Mouse (Mus musculus) forebrain, embryonic 14.5 days (tissue): ENCODE data around the gene Dcst1. TPM values are rescaled to one million over a fixed set of nuclear protein-coding genes. Genes with fewer than 3 reads are reported as not detected.

Source experiments
- ATAC-seq: fragments of 200-750 bp; cut with Nextera tagmentation; 2 replicates; pipeline ENCODE4 v1.8.0; 2017; ENCODE audit warnings: mild to moderate bottlenecking, moderate library complexity
- DNase-seq: peaks from one replicate; pipeline ENCODE4 v3.0.0-alpha.2; 2015; ENCODE audit warnings: low spot score
- H3K27ac ChIP-seq: fragments of 300-500 bp; sonication (generic); 2 replicates; pipeline ENCODE4 v1.5.1; 2014; ENCODE audit warnings: low read depth, mild to moderate bottlenecking, control low read depth, low read length, moderate library complexity
- H3K27me3 ChIP-seq: fragments of 300-500 bp; sonication (generic); replicated peaks from 2 replicates; pipeline ENCODE4 v1.6.1; 2014; ENCODE audit warnings: low read length, control low read depth, mixed read lengths; ENCODE audit not compliant: control insufficient read depth, insufficient read depth
- H3K36me3 ChIP-seq: fragments of 300-500 bp; sonication (generic); 2 replicates; pipeline ENCODE4 v1.6.1; 2014; ENCODE audit warnings: low read length, control low read depth; ENCODE audit not compliant: control insufficient read depth, insufficient read depth
- H3K4me1 ChIP-seq: fragments of 300-500 bp; sonication (generic); 2 replicates; pipeline ENCODE4 v1.6.1; 2014; ENCODE audit warnings: antibody characterized with exemption, low read length, control low read depth; ENCODE audit not compliant: control insufficient read depth, insufficient read depth
- H3K4me2 ChIP-seq: fragments of 300-500 bp; sonication (generic); 2 replicates; pipeline ENCODE4 v1.6.1; 2014; ENCODE audit warnings: mild to moderate bottlenecking, control low read depth, low read length
- H3K4me3 ChIP-seq: fragments of 300-500 bp; sonication (generic); 2 replicates; pipeline ENCODE4 v1.5.1; 2014; ENCODE audit warnings: low read depth, low read length, control low read depth
- H3K9ac ChIP-seq: fragments of 300-500 bp; sonication (generic); 2 replicates; pipeline ENCODE4 v1.6.1; 2014; ENCODE audit warnings: mild to moderate bottlenecking, low read length, control low read depth, moderate library complexity
- H3K9me3 ChIP-seq: fragments of 300-500 bp; sonication (generic); replicated peaks from 2 replicates; pipeline ENCODE4 v1.6.1; 2016; ENCODE audit warnings: low read length, control low read depth, mixed read lengths; ENCODE audit not compliant: control insufficient read depth
- WGBS: fragments of 180-500 bp; shearing (Covaris S2); extraction: QIAGEN DNeasy Blood & Tissue Kit; methylation state at CpG from one replicate; pipeline ENCODE4 v1.1.7; 2014; 5-methylcytosine and 5-hydroxymethylcytosine counted together
- polyA plus RNA-seq: library from polyadenylated mRNA; unstranded; fragments of >200 nt; fragmentation: Nextera tagmentation; extraction: Ambion mirVana; gene quantifications from 2 replicates; pipeline ENCODE4 v1.2.1, GENCODE M21; 2014

Dcst1 gene
- polyA plus RNA-seq, 1 experiment from 2014 or later, result 0.83 TPM

GRCm38 (mm10) chr3:89333053-89333452 lies 32.0 kb downstream of the Dcst1 start:
- Histone ChIP-seq H3K27me3 (no peaks in the 10 kb centered on the region), H3K4me2 (no peak overlapping the region)

GRCm38 (mm10) chr3:89332476-89332875 lies 32.6 kb downstream of the Dcst1 start:
- H3K4me3 ChIP-seq, result no peak overlapping the region
- ATAC-seq (peak; percentile 28), DNase-seq (peak; percentile 39)
- no peaks in the 10 kb centered on the region for H3K27me3 ChIP-seq
- peaks cover 19% of the 10 kb centered on the region for H3K36me3 ChIP-seq
- peaks cover 43% of the 10 kb centered on the region for H3K4me1 ChIP-seq
- no peaks in the 10 kb centered on the region for H3K9me3 ChIP-seq
- no peak overlapping the region for H3K4me2 ChIP-seq
- WGBS, result 14% methylated on average over 12 of the region's 12 CpGs
- peak overlapping the region; percentile 37; the same call in 1 of the 2 replicates for H3K9ac ChIP-seq
- H3K27ac ChIP-seq, result peak overlapping the region; percentile 72

More at GRCm38 (mm10) chr3:89333053-89333452, 32.0 kb downstream of the Dcst1 start:
- WGBS, result 53% methylated on average over 11 of the region's 11 CpGs
- Histone ChIP-seq H3K27ac (peak overlapping the region; percentile 72), H3K4me3 (no peak overlapping the region), H3K36me3 (peaks cover 19% of the 10 kb centered on the region), H3K9me3 (no peaks in the 10 kb centered on the region), H3K4me1 (peaks cover 43% of the 10 kb centered on the region), H3K9ac (peak overlapping the region; percentile 37)
- no peak for ATAC-seq
- peak; percentile 33 for DNase-seq

- H3K36me3 ChIP-seq, result peaks cover 19% of the 10 kb centered on the region
- ATAC-seq (no peak), DNase-seq (peak; percentile 38)
- 35% methylated on average over 10 of the region's 10 CpGs for WGBS
- H3K4me2 ChIP-seq, result no peak overlapping the region
- H3K27ac ChIP-seq, result no peak overlapping the region
- no peaks in the 10 kb centered on the region for H3K27me3 ChIP-seq
- no peak overlapping the region for H3K4me3 ChIP-seq
- no peaks in the 10 kb centered on the region for H3K9me3 ChIP-seq
- no peak overlapping the region for H3K9ac ChIP-seq
- H3K4me1 ChIP-seq, result peaks cover 43% of the 10 kb centered on the region
Observed at GRCm38 (mm10) chr3:89332013-89332412, 33.0 kb downstream of the Dcst1 start.

- ATAC-seq (no peak), DNase-seq (no peak)
- H3K27me3 ChIP-seq, result no peaks in the 10 kb centered on the region
- H3K9me3 ChIP-seq, result no peaks in the 10 kb centered on the region
- H3K27ac ChIP-seq, result no peak overlapping the region
- no peak overlapping the region for H3K4me3 ChIP-seq
- WGBS, result 70% methylated on average over 13 of the region's 13 CpGs
- H3K4me1 ChIP-seq, result peaks cover 40% of the 10 kb centered on the region
- peaks cover 19% of the 10 kb centered on the region for H3K36me3 ChIP-seq
- no peak overlapping the region for H3K9ac ChIP-seq
- H3K4me2 ChIP-seq, result no peak overlapping the region
Observed at GRCm38 (mm10) chr3:89331561-89331960, 33.5 kb downstream of the Dcst1 start.

DNA sequence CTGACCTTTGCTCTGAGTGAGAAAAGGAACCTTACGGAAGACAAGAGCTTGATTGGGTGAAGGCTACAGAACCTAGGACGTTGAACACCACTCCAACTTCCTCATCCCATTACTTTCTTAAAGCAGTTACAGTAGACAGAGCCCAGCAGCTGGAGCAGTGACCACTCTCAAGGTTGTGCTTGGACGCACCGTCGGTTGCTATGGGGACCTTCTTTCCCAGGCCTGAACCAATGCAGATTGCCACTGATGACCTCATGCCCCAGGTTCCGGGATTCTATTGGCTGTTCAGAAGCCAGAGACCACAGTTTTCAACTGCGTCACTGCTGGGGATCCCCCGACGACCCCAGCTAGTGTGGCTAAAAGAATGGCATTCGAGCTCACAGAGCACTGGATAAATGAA lies 34.1 kb downstream of the Dcst1 start:
- no peak for DNase-seq
- no peaks in the 10 kb centered on the region for H3K9me3 ChIP-seq
- no peak overlapping the region for H3K4me3 ChIP-seq
- H3K4me1 ChIP-seq, result peaks cover 34% of the 10 kb centered on the region
- H3K9ac ChIP-seq, result no peak overlapping the region
- no peak overlapping the region for H3K4me2 ChIP-seq
- WGBS, result 20% methylated on average over 10 of the region's 10 CpGs
- H3K27me3 ChIP-seq, result no peaks in the 10 kb centered on the region
- peaks cover 19% of the 10 kb centered on the region for H3K36me3 ChIP-seq
- ATAC-seq, result no peak
- H3K27ac ChIP-seq, result no peak overlapping the region

DNA sequence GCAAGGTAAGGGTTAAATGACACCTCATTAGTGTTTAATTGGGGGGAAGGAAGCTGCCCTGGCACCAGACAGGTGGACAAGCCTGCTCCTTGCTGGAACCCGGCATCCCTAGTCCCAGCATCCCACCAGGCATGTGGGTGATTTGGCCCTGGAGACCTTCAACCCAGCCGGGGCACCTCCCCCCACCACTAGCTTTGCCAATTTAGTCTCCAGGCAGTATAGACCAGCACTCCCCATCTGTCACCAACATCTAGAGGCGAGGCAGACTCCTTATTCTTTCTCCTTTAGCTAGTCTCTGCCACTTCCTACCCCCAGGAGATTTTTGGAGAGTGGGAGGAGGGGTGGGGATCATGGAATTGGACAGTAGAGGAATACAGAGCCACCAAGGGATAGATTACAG lies 34.7 kb downstream of the Dcst1 start:
- 30% methylated on average over 3 of the region's 3 CpGs for WGBS
- Histone ChIP-seq H3K27me3 (no peaks in the 10 kb centered on the region), H3K4me3 (no peak overlapping the region), H3K36me3 (peaks cover 19% of the 10 kb centered on the region), H3K4me2 (no peak overlapping the region), H3K9ac (no peak overlapping the region), H3K27ac (no peak overlapping the region), H3K9me3 (no peaks in the 10 kb centered on the region), H3K4me1 (peaks cover 31% of the 10 kb centered on the region)
- ATAC-seq (peak; percentile 22; the same call in 1 of the 2 replicates), DNase-seq (peak; percentile 33)

- H3K9me3 ChIP-seq, result no peaks in the 10 kb centered on the region
- H3K4me2 ChIP-seq, result no peak overlapping the region
- WGBS, result 28% methylated on average over 4 of the region's 4 CpGs
- H3K27ac ChIP-seq, result no peak overlapping the region
- H3K27me3 ChIP-seq, result no peaks in the 10 kb centered on the region
- ATAC-seq (no peak), DNase-seq (no peak)
- no peak overlapping the region for H3K9ac ChIP-seq
- H3K4me3 ChIP-seq, result no peak overlapping the region
- peaks cover 7% of the 10 kb centered on the region for H3K36me3 ChIP-seq
- peaks cover 31% of the 10 kb centered on the region for H3K4me1 ChIP-seq
Observed at GRCm38 (mm10) chr3:89328623-89329022, 36.4 kb downstream of the Dcst1 start.

GRCm38 (mm10) chr3:89327371-89327870 lies 37.6 kb downstream of the Dcst1 start:
- Histone ChIP-seq H3K4me1 (peaks cover 24% of the 10 kb centered on the region), H3K9me3 (no peaks in the 10 kb centered on the region), H3K36me3 (no peaks in the 10 kb centered on the region), H3K27me3 (no peaks in the 10 kb centered on the region), H3K4me3 (no peak overlapping the region), H3K9ac (no peak overlapping the region), H3K27ac (no peak overlapping the region), H3K4me2 (no peak overlapping the region)
- WGBS, result 67% methylated on average over 9 of the region's 9 CpGs
- ATAC-seq (no peak), DNase-seq (no peak)

GRCm38 (mm10) chr3:89325882-89326281 lies 39.2 kb downstream of the Dcst1 start:
- Histone ChIP-seq H3K36me3 (no peaks in the 10 kb centered on the region), H3K4me1 (peaks cover 14% of the 10 kb centered on the region; the same call in 1 of the 2 replicates), H3K4me2 (no peak overlapping the region), H3K27me3 (peaks cover 6% of the 10 kb centered on the region; the same call in 1 of the 2 replicates), H3K9me3 (no peaks in the 10 kb centered on the region), H3K27ac (no peak overlapping the region), H3K9ac (no peak overlapping the region), H3K4me3 (no peak overlapping the region)
- DNase-seq, result no peak
- 90% methylated on average over 8 of the region's 8 CpGs for WGBS
- ATAC-seq, result no peak
